Mouse (Mus musculus) adrenal gland, postnatal 10 days (tissue): ENCODE measurements around the gene Ctsc. TPM values are rescaled to one million over a fixed set of nuclear protein-coding genes. Genes with fewer than 3 reads are reported as not detected.
"Not testable (repeated sequence)": the region's sequence is repeated elsewhere in the genome, so short reads cannot be mapped to it uniquely, and the experiment has no call there.

Source experiments
- DNase-seq: peaks from one replicate; pipeline ENCODE4 v3.0.0; 2021; ENCODE audit warnings: mixed read lengths
- long read RNA-seq, 2 experiments: library from polyadenylated mRNA; stranded (forward); transcript quantifications; one replicate each; pipeline ENCODE4 v2.0.0; 2021
- total RNA-seq, 2 experiments: library from RNA; stranded (reverse); gene quantifications; 2 replicates each; pipeline ENCODE4 v1.2.3; 2021

The Ctsc gene
- 10 to 100 TPM; 23.7 to 24.1 TPM for total RNA-seq
- long read RNA-seq, experiment 1, transcript Ctsc-201 (7 exons, 2,493 nt) = major isoform, 14 of 20 reads
- long read RNA-seq, experiment 1, partial matches to known transcripts = 4 of 20 reads
- long read RNA-seq, experiment 1, other reads (novel, unspliced or antisense) = 0 of 20 reads
- long read RNA-seq, experiment 2, transcript Ctsc-201 (7 exons, 2,493 nt) = major isoform, 9 of 10 reads
- long read RNA-seq, experiment 2, partial matches to known transcripts = 0 of 10 reads
- long read RNA-seq, experiment 2, other reads (novel, unspliced or antisense) = 0 of 10 reads

GRCm38 (mm10) chr7:88277858-88278627 is at the start of gene Ctsc:
Ctsc (plus strand) TSS chr7:88278085.
- peak; percentile 58 for DNase-seq

- DNase-seq = no peak
Measured at GRCm38 (mm10) chr7:88229051-88229450, 48.8 kb upstream of the Ctsc start.

- DNase-seq = no peak
Measured at GRCm38 (mm10) chr7:88230121-88230520, 47.8 kb upstream of the Ctsc start.

- no peak for DNase-seq
Measured at GRCm38 (mm10) chr7:88230756-88231522, 46.9 kb upstream of the Ctsc start.

- no peak for DNase-seq
Measured at GRCm38 (mm10) chr7:88243059-88243458, 34.8 kb upstream of the Ctsc start.

- DNase-seq = no peak
Measured at GRCm38 (mm10) chr7:88244462-88244861, 33.4 kb upstream of the Ctsc start.

GRCm38 (mm10) chr7:88250380-88250779 is 27.5 kb upstream of the Ctsc start:
- DNase-seq = not testable (repeated sequence)

- DNase-seq = no peak
Measured at GRCm38 (mm10) chr7:88251535-88251934, 26.4 kb upstream of the Ctsc start.

- no peak for DNase-seq
Measured at GRCm38 (mm10) chr7:88252129-88252528, 25.8 kb upstream of the Ctsc start.

- DNase-seq = no peak
Measured at GRCm38 (mm10) chr7:88254884-88255283, 23.0 kb upstream of the Ctsc start.

- DNase-seq = no peak
Measured at GRCm38 (mm10) chr7:88259155-88259925, 18.5 kb upstream of the Ctsc start.

GRCm38 (mm10) chr7:88261799-88262198 is 16.1 kb upstream of the Ctsc start:
- DNase-seq = no peak

GRCm38 (mm10) chr7:88264861-88265260 is 13.0 kb upstream of the Ctsc start:
- DNase-seq = no peak

GRCm38 (mm10) chr7:88269913-88270312 is 8.0 kb upstream of the Ctsc start:
- DNase-seq = no peak

- DNase-seq = no peak
Measured at GRCm38 (mm10) chr7:88271531-88271930, 6.4 kb upstream of the Ctsc start.

- no peak for DNase-seq
Measured at GRCm38 (mm10) chr7:88276914-88277765, 745 bp upstream of the Ctsc start.

GRCm38 (mm10) chr7:88278628-88279196 is 827 bp downstream of the Ctsc start:
- no peak for DNase-seq

- DNase-seq = no peak
Measured at GRCm38 (mm10) chr7:88285276-88285675, 7.4 kb downstream of the Ctsc start.

GRCm38 (mm10) chr7:88291036-88291435 is 13.2 kb downstream of the Ctsc start:
- no peak for DNase-seq

GRCm38 (mm10) chr7:88292044-88292443 is 14.2 kb downstream of the Ctsc start:
- DNase-seq = no peak

- no peak for DNase-seq
Measured at GRCm38 (mm10) chr7:88293907-88294306, 16.0 kb downstream of the Ctsc start.
